Mouse (Mus musculus): ENCODE results near the gene Gm14548. TPM values are rescaled to one million over a fixed set of nuclear protein-coding genes. Genes with fewer than 3 reads are reported as not detected.

The Gm14548 gene
- 0.30 and 0.34 TPM in 2 replicates for polyA plus RNA-seq (2015; fragmentation: Nextera tagmentation; extraction: Ambion mirVana)

DNA sequence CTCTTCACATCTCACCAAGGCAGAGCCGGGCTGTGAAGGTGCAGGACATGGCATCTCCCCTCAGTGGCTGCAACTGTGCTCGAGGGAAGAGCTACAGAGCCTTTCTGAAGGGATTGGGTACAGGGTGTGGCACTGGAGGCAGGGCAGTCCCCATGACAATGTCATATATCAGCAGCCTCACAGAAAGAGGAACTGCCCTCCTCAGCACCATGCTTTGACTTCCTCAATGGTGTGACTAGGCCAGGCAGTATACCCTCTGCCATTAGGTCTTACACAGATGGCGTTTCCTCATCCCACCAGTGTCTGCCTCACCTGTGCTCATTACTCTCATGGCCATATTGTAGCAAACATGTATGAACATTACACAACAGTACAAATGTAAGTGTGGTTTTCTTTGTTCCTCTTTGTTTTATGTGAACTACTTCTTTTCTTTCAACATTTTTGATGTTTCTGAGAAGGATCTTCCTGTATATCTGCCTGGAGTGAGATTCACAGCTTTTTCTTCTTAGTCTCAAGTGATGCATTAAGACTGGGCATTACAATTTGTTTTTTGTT lies at the start of gene Gm14548:
TSS of gene Gm14548 (minus strand) at position 85 of the 555 bp plus-strand sequence.

DNA sequence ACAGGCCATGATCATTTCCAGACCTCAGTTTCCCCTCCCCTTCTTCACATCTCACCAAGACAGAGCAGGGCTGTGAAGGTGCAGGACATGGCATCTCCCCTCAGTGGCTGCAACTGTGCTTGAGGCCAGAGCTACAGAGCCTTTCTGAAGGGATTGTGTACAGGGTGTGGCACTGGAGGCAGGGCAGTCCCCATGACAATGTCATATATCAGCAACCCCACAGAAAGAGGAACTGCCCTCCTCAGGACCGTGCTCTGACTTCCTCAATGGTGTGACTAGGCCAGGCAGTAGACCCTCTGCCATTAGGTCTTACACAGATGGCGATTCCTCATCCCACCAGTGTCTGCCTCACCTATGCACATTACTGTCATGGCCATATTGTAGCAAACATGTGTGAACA lies 17.5 kb upstream of the Gm14548 start, which contains the start of gene Lilra6:
TSS of gene Lilra6 (minus strand) at position 117 of the 400 bp plus-strand sequence.

DNA sequence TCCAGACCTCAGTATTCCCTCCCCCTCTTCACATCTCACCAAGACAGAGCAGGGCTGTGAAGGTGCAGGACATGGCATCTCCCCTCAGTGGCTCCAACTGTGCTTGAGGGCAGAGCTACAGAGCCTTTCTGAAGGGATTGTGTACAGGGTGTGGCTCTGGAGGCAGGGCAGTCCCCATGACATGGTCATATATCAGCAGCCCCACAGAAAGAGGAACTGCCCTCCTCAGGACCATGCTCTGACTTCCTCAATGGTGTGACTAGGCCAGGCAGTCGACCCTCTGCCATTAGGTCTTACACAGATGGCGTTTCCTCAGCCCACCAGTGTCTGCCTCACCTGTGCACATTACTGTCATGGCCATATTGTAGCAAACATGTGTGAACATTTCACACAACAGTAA lies 53.0 kb downstream of the Gm14548 start, which contains the start of gene Pira2:
TSS of gene Pira2 (minus strand) at position 101 of the 400 bp plus-strand sequence.

Other genes with a start within 250 kb of the Gm14548 start
- 14.5 and 16.8 TPM in 2 replicates for gene Leng1, start 232.3 kb downstream of the Gm14548 start, polyA plus RNA-seq (2015; fragmentation: Nextera tagmentation; extraction: Ambion mirVana)
- gene Tmc4, start 220.6 kb downstream of the Gm14548 start, polyA plus RNA-seq (2015; fragmentation: Nextera tagmentation; extraction: Ambion mirVana): 43.7 and 43.8 TPM in 2 replicates
- 159 and 166 TPM in 2 replicates for gene Tsen34, start 205.3 kb downstream of the Gm14548 start, polyA plus RNA-seq (2015; fragmentation: Nextera tagmentation; extraction: Ambion mirVana)
- 32.8 and 37.9 TPM in 2 replicates for gene Mboat7, start 204.6 kb downstream of the Gm14548 start, polyA plus RNA-seq (2015; fragmentation: Nextera tagmentation; extraction: Ambion mirVana)
- 952 and 1,003 TPM in 2 replicates for gene Rps9, start 194.1 kb downstream of the Gm14548 start, polyA plus RNA-seq (2015; fragmentation: Nextera tagmentation; extraction: Ambion mirVana)
- gene Pirb, start 177.7 kb downstream of the Gm14548 start, polyA plus RNA-seq (2015; fragmentation: Nextera tagmentation; extraction: Ambion mirVana): 2.0 and 4.9 TPM in 2 replicates
- gene Gm15448, start 72.4 kb downstream of the Gm14548 start, polyA plus RNA-seq (2015; fragmentation: Nextera tagmentation; extraction: Ambion mirVana): not detected in 2 replicates
- gene Pira2, start 53.1 kb downstream of the Gm14548 start, polyA plus RNA-seq (2015; fragmentation: Nextera tagmentation; extraction: Ambion mirVana): 0.53 and 0.67 TPM in 2 replicates
- gene Lilra6, start 17.4 kb upstream of the Gm14548 start, polyA plus RNA-seq (2015; fragmentation: Nextera tagmentation; extraction: Ambion mirVana): 0.08 and 0.17 TPM in 2 replicates
- gene Lair1, start 165.1 kb upstream of the Gm14548 start, polyA plus RNA-seq (2015; fragmentation: Nextera tagmentation; extraction: Ambion mirVana): 0.67 and 3.2 TPM in 2 replicates
- gene Ttyh1, start 221.3 kb upstream of the Gm14548 start, polyA plus RNA-seq (2015; fragmentation: Nextera tagmentation; extraction: Ambion mirVana): 2.1 and 3.8 TPM in 2 replicates
- 28.5 and 29.3 TPM in 2 replicates for gene Leng8, start 238.9 kb upstream of the Gm14548 start, polyA plus RNA-seq (2015; fragmentation: Nextera tagmentation; extraction: Ambion mirVana)